Mouse (Mus musculus) embryonic facial prominence, embryonic 14.5 days (tissue): Measurements from ENCODE around the gene Nr2c2. TPM values are rescaled to one million over a fixed set of nuclear protein-coding genes. Genes with fewer than 3 reads are reported as not detected.

Source experiments
- ATAC-seq: fragments of 200-750 bp; cut with Nextera tagmentation; 2 replicates; pipeline ENCODE4 v1.8.0; 2017; ENCODE audit warnings: low read depth, moderate number of reproducible peaks, moderate TSS enrichment
- DNase-seq: peaks from one replicate; pipeline ENCODE4 v3.0.0-alpha.2; 2015; ENCODE audit warnings: low spot score
- H3K27ac ChIP-seq: fragments of 300-500 bp; sonication (generic); replicated peaks from 2 replicates; pipeline ENCODE4 v1.5.1; 2014; ENCODE audit warnings: low read depth, mild to moderate bottlenecking, low read length, moderate library complexity
- H3K27me3 ChIP-seq: fragments of 300-500 bp; sonication (generic); replicated peaks from 2 replicates; pipeline ENCODE4 v1.6.1; 2014; ENCODE audit warnings: low read length; ENCODE audit not compliant: control insufficient read depth, insufficient read depth
- H3K36me3 ChIP-seq: fragments of 300-500 bp; sonication (generic); 2 replicates; pipeline ENCODE4 v1.6.1; 2014; ENCODE audit warnings: low read length, mixed read lengths; ENCODE audit not compliant: control insufficient read depth, insufficient read depth
- H3K4me1 ChIP-seq: fragments of 300-500 bp; sonication (generic); 2 replicates; pipeline ENCODE4 v1.6.1; 2014; ENCODE audit warnings: antibody characterized with exemption, low read length; ENCODE audit not compliant: control insufficient read depth, insufficient read depth
- H3K4me2 ChIP-seq: fragments of 300-500 bp; sonication (generic); 2 replicates; pipeline ENCODE4 v1.6.1; 2014; ENCODE audit warnings: low read depth, mild to moderate bottlenecking, low read length, moderate library complexity, mixed read lengths
- H3K4me3 ChIP-seq: fragments of 300-500 bp; sonication (generic); 2 replicates; pipeline ENCODE4 v1.5.1; 2014; ENCODE audit warnings: low read depth, mild to moderate bottlenecking, low read length
- H3K9ac ChIP-seq: fragments of 300-500 bp; sonication (generic); 2 replicates; pipeline ENCODE4 v1.6.1; 2014; ENCODE audit warnings: low read depth, mild to moderate bottlenecking, low read length, moderate library complexity, mixed read lengths
- H3K9me3 ChIP-seq: fragments of 300-500 bp; sonication (generic); 2 replicates; pipeline ENCODE4 v1.6.1; 2016; ENCODE audit warnings: low read length; ENCODE audit not compliant: control insufficient read depth
- WGBS: fragments of 180-500 bp; shearing (Covaris S2); extraction: QIAGEN DNeasy Blood & Tissue Kit; methylation state at CpG from one replicate; pipeline ENCODE4 v1.1.7; 2014; 5-methylcytosine and 5-hydroxymethylcytosine counted together
- polyA plus RNA-seq: library from polyadenylated mRNA; unstranded; fragments of >200 nt; fragmentation: Nextera tagmentation; extraction: Ambion mirVana; gene quantifications from 2 replicates; pipeline ENCODE4 v1.2.1, GENCODE M21; 2014

Nr2c2 gene
- polyA plus RNA-seq, 1 experiment from 2014 or later, result 20.6 TPM

DNA sequence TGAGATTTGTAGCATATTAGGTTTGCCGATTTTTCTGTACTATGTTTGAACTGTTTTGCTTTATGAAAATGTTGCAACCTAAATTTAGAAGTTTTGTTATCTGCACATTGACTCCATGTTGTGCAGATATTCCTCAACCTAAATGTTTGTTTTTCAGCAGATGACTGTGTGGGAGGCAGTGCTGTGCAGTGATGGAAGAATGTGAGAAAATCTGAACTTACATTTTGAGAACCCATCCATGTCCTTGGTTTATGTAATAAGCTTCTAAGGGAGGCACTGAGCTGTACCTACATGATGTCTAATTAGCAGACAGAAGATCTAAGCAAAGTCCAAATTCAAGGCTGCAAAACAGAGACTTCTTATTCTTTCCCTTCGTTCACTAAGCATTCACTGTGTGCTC is 42.4 kb downstream of the Nr2c2 start:
- no peak overlapping the region for H3K4me3 ChIP-seq
- H3K9me3 ChIP-seq, result no peaks in the 10 kb centered on the region
- 85% methylated on average over 2 of the region's 2 CpGs for WGBS
- no peak overlapping the region for H3K27ac ChIP-seq
- H3K9ac ChIP-seq, result no peak overlapping the region
- no peak for DNase-seq
- no peak overlapping the region for H3K4me2 ChIP-seq
- H3K36me3 ChIP-seq, result no peaks in the 10 kb centered on the region
- ATAC-seq, result no peak
- H3K4me1 ChIP-seq, result no peaks in the 10 kb centered on the region
- no peaks in the 10 kb centered on the region for H3K27me3 ChIP-seq

DNA sequence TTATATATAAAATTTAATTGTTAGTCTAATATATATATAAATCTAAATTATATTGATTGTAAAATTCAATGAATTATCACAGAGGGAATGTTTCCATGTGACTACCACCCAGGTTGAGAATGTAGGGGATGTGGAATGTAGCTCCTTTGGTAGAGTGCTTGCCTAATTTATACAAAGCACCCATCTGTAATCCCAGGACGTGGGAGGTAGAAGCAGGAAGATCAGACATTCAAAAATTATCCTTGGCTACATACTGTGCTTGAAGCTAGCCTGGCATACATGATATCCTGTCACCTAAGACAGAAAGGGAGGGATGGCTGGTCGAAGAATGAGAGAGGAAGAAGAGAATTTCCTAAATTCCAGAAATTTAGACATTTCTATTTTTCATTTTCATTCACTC is 45.2 kb downstream of the Nr2c2 start:
- WGBS, result 64% methylated on average over 2 of the region's 2 CpGs
- no peak overlapping the region for H3K4me2 ChIP-seq
- peaks cover 9% of the 10 kb centered on the region; the same call in 1 of the 2 replicates for H3K36me3 ChIP-seq
- ATAC-seq (no peak), DNase-seq (no peak)
- no peak overlapping the region for H3K27ac ChIP-seq
- H3K9ac ChIP-seq, result no peak overlapping the region
- no peaks in the 10 kb centered on the region for H3K9me3 ChIP-seq
- H3K27me3 ChIP-seq, result no peaks in the 10 kb centered on the region
- no peaks in the 10 kb centered on the region for H3K4me1 ChIP-seq
- no peak overlapping the region for H3K4me3 ChIP-seq

DNA sequence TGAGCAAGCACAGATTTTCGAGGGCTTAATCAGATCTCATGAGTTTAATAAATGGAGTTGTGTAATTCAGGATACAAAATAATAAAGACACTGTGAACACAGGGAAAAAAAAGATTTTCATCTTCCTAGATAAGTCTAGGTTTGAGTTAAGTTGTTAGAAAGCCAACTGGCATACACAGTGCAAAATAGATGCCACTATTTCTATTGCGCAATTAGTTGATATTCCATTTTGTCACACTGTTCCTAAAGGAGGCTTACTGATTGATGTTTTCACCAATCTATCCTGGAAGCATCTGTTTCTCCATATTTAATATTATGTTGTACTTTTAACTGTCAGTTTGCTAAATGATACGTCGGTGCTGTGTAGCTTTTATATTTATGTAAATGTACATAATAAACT is 54.7 kb downstream of the Nr2c2 start:
- H3K9me3 ChIP-seq, result no peaks in the 10 kb centered on the region
- H3K4me3 ChIP-seq, result no peak overlapping the region
- H3K27me3 ChIP-seq, result no peaks in the 10 kb centered on the region
- no peak overlapping the region for H3K4me2 ChIP-seq
- DNase-seq (no peak), ATAC-seq (no peak)
- H3K36me3 ChIP-seq, result peaks cover 44% of the 10 kb centered on the region
- no peaks in the 10 kb centered on the region for H3K4me1 ChIP-seq
- WGBS, result 95% methylated on average over 4 of the region's 4 CpGs
- no peak overlapping the region for H3K9ac ChIP-seq
- no peak overlapping the region for H3K27ac ChIP-seq

DNA sequence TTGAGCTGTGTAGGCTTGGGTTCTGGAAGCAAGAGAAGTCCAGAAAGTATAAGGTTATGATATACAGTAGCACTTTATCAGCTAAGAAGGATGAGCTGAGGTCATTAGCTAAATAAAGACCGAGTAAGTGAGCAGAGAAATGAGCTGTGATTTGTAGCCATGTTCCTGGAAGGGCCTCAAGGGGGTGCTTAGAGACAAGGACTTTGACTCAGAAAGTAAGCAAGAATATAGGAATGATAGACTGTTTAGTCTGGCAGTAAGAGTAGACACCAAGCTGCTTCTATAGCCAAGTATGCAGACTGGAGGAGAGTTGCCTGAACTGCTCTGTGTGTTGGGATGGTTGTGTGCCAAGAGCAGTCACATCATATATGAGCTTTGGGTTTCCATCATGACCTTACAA is 62.6 kb downstream of the Nr2c2 start:
- ATAC-seq, result no peak
- Histone ChIP-seq H3K27ac (no peak overlapping the region), H3K27me3 (no peaks in the 10 kb centered on the region), H3K9me3 (no peaks in the 10 kb centered on the region), H3K4me3 (no peak overlapping the region), H3K4me1 (no peaks in the 10 kb centered on the region), H3K4me2 (no peak overlapping the region), H3K36me3 (peaks cover 95% of the 10 kb centered on the region), H3K9ac (no peak overlapping the region)
- no peak for DNase-seq
- WGBS, result 83% methylated on average over 1 of the region's 1 CpGs

DNA sequence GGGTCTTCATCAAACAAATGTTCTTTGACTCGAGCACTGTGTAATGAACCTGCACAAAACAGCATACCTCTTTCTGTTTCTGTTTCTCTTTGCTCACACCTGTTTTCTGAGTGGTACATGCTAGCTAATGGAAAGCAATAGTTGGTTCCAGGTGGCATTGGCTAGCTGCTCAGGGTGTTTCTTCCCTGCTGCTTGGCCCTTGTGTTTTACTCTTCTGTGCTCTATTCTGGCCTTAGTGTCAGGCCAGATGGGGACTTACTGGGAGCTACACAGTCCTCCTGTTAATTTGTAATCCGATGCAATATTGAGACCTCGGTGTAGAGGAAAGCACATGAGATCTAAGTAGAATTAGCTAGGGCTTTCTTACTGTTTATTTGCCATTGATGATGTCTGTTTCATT is 67.6 kb downstream of the Nr2c2 start:
- no peak overlapping the region for H3K4me2 ChIP-seq
- H3K4me1 ChIP-seq, result no peaks in the 10 kb centered on the region
- no peaks in the 10 kb centered on the region for H3K9me3 ChIP-seq
- no peak for ATAC-seq
- H3K27me3 ChIP-seq, result no peaks in the 10 kb centered on the region
- H3K36me3 ChIP-seq, result peaks cover 100% of the 10 kb centered on the region
- H3K27ac ChIP-seq, result no peak overlapping the region
- H3K4me3 ChIP-seq, result no peak overlapping the region
- no peak overlapping the region for H3K9ac ChIP-seq
- DNase-seq, result no peak
- WGBS, result 88% methylated on average over 3 of the region's 3 CpGs

DNA sequence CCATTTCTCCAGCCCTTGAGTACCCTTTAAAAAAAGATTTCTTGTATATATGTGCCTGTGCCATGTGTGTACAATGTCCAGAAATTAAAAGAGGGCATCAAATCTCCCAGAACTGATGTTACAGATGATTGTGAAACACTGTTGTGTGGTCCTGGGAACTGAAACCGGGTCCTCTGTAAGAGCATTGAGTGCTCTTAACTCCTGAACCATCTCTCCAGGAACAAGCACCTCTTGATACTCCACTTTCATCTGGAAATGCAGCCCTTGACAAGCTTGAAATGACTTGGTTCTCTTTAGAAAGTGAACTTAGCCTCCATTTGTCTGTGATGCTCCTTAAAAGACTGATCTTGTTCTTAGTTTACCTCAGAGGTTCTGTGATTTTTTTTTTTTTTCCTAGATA is 71.5 kb downstream of the Nr2c2 start:
- Histone ChIP-seq H3K4me3 (no peak overlapping the region), H3K27ac (no peak overlapping the region), H3K36me3 (peaks cover 93% of the 10 kb centered on the region), H3K9ac (no peak overlapping the region), H3K4me1 (no peaks in the 10 kb centered on the region), H3K4me2 (no peak overlapping the region), H3K27me3 (no peaks in the 10 kb centered on the region), H3K9me3 (no peaks in the 10 kb centered on the region)
- no peak for ATAC-seq
- 86% methylated on average over 1 of the region's 1 CpGs for WGBS
- no peak for DNase-seq

DNA sequence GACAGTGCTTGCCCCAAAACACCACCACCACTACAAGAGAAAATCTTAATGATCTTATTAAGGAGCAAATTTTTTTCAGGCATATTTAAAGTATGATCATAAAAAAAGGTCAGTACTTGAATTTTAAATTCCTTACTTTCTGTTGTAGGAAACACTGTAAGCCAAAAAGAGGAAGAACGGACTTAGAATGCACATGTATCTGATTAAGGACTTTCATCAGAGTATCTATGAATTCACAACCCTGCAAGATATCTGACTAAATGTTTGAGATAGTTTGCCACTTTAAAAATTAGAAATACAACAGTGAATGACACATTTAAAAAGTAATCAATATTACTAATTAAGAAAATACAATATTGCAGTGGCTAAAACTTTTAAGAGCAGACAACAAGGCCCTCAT is 85.3 kb downstream of the Nr2c2 start:
- Histone ChIP-seq H3K36me3 (peaks cover 70% of the 10 kb centered on the region), H3K4me2 (no peak overlapping the region), H3K9ac (no peak overlapping the region), H3K4me1 (no peaks in the 10 kb centered on the region), H3K27ac (no peak overlapping the region), H3K9me3 (peaks cover 10% of the 10 kb centered on the region), H3K4me3 (no peak overlapping the region), H3K27me3 (no peaks in the 10 kb centered on the region)
- ATAC-seq (no peak), DNase-seq (no peak)
- 86% methylated on average over 1 of the region's 1 CpGs for WGBS

DNA sequence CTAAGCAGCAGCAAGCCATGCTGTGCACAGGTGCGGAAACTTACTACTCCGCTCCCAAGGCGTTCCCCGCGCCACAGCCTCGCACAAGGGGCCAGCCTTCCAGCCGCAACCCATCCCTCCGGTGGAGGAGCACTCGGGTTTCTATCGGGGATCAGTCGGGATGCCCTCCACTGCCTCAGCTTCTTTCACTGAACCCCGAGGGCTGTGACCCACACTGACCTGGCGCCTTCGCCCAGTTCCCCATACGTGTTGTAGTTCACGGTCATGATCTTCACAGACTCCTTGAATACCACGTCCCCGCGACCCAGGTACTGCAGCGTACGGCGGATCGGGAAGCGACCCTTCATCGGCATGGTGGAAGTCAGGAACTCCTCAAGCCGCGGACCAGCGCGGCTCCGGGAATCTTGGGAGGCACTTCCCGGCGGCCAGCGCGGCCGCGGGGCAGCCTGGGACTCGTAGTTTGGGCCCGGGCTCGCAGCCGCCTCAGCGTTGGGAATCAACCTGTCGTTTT is 92.5 kb downstream of the Nr2c2 start, which contains the start of gene Mrps25:
Mrps25 (minus strand) TSS at position 413 of the 511 bp plus-strand sequence.
- Histone ChIP-seq H3K9ac (peak within 1 kb of the TSS; percentile 83), H3K27ac (peak within 1 kb of the TSS; percentile 54), H3K4me2 (peak within 1 kb of the TSS; percentile 78), H3K36me3 (peaks cover 40% of the 10 kb centered on the region), H3K27me3 (no peaks in the 10 kb centered on the region), H3K4me1 (peaks cover 10% of the 10 kb centered on the region), H3K4me3 (peak within 1 kb of the TSS; percentile 80), H3K9me3 (peaks cover 10% of the 10 kb centered on the region)
- DNase-seq (peak; percentile 90), ATAC-seq (peak; percentile 94)
- WGBS, result under 1% methylated on average over 40 of the region's 42 CpGs

DNA sequence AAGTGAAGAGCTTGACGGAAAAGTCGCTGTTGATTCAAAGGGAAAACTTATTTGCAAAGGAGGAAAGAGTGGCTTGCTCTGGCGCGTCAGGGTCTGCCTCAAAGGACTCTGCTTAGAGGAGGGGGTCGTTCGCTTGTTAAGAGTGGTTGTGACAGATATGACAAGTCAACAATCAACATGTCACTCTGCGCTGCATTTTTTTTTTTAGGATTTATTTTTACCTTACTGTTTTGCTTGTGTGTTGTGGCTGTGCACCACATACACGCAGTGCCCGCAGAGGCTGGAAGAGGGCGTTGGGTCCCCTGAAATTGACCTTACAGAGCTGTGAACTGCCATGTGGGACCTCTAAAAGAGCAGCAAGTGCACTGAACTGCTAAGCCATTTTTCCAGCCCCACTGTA is 93.0 kb downstream of the Nr2c2 start:
- Histone ChIP-seq H3K9me3 (peaks cover 6% of the 10 kb centered on the region), H3K27me3 (no peaks in the 10 kb centered on the region), H3K4me3 (peak overlapping the region; percentile 80), H3K4me2 (peak overlapping the region; percentile 78), H3K36me3 (peaks cover 40% of the 10 kb centered on the region), H3K9ac (peak overlapping the region; percentile 83), H3K4me1 (peaks cover 10% of the 10 kb centered on the region), H3K27ac (peak overlapping the region; percentile 54)
- peak; percentile 14 for DNase-seq
- 5% methylated on average over 10 of the region's 10 CpGs for WGBS
- ATAC-seq, result peak; percentile 51; the same call in 1 of the 2 replicates
